33 mouse cellular contexts compared by ENCODE assay signal in the genomic region with DNA sequence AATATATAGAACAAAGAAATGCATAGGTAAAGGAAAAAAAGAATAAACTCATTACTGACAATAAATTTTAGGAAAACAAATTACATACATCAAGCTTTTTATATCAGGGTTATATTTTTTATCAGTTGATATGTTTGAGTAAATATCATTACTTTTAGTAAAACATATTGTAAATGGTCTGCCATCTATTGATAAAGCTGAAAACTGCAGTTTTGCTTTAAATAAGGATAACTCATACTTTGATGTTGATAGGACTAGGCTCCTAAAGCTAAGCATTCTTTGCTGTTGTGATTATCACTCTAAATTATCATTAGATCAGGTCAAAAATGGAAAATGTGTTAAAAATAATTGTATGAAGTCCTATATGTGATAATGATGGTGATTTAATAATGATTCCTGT.
DNase-seq lines count a peak whose midpoint lies in the region; ATAC-seq lines count a peak whose summit lies in the region.
"Had no signal": no experiment of that assay in that cellular context is flagged by ENCODE, and none has a peak within 500 bp of the region (broad histone marks: within the 10 kb centered on the region; RNA-seq: fewer than 3 reads in every experiment).

No protein-coding gene starts in this region.

- H3K4me3 ChIP-seq in hindbrain, embryonic 14.5 days (replicated peaks; ENCODE audit: low read length) = no peak overlapping the region
- H3K4me3 ChIP-seq in hindbrain, embryonic 10.5 days = no peak overlapping the region
- H3K4me3 ChIP-seq in midbrain, embryonic 11.5 days (ENCODE audit: low read depth, low read length) = no peak overlapping the region
- H3K4me3 ChIP-seq in midbrain, embryonic 13.5 days (replicated peaks) = no peak overlapping the region
- H3K4me3 ChIP-seq: embryonic facial prominence, embryonic 15.5 days; forebrain, embryonic 15.5 days; gastrocnemius, adult 2 months; heart, embryonic 13.5 days; liver, embryonic 12.5 days; neural tube, embryonic 15.5 days; stomach, embryonic 15.5 days had no signal

- no peaks in the 10 kb centered on the region for H3K27me3 ChIP-seq in hindbrain, embryonic 14.5 days (ENCODE audit: control insufficient read depth, insufficient read depth, low read length)
- no peaks in the 10 kb centered on the region for H3K27me3 ChIP-seq in hindbrain, embryonic 10.5 days (ENCODE audit: insufficient read depth, poor library complexity, severe bottlenecking)
- H3K27me3 ChIP-seq in midbrain, embryonic 11.5 days (ENCODE audit: control insufficient read depth, insufficient read depth, low read length) = no peaks in the 10 kb centered on the region
- no peaks in the 10 kb centered on the region for H3K27me3 ChIP-seq in midbrain, embryonic 13.5 days
- H3K27me3 ChIP-seq: embryonic facial prominence, embryonic 15.5 days; forebrain, embryonic 15.5 days; heart, embryonic 13.5 days; liver, embryonic 12.5 days; neural tube, embryonic 15.5 days; stomach, embryonic 15.5 days had no signal

- no peaks in the 10 kb centered on the region for H3K4me1 ChIP-seq in hindbrain, embryonic 14.5 days (replicated peaks; ENCODE audit: control insufficient read depth, insufficient read depth, low read length)
- H3K4me1 ChIP-seq in hindbrain, embryonic 10.5 days (replicated peaks) = no peaks in the 10 kb centered on the region
- no peaks in the 10 kb centered on the region for H3K4me1 ChIP-seq in midbrain, embryonic 11.5 days (ENCODE audit: control insufficient read depth, insufficient read depth, low read length)
- H3K4me1 ChIP-seq in midbrain, embryonic 13.5 days (replicated peaks) = no peaks in the 10 kb centered on the region
- H3K4me1 ChIP-seq: embryonic facial prominence, embryonic 15.5 days; forebrain, embryonic 15.5 days; heart, embryonic 13.5 days; liver, embryonic 12.5 days; neural tube, embryonic 15.5 days; stomach, embryonic 15.5 days had no signal

- H3K27ac ChIP-seq in hindbrain, embryonic 14.5 days = no peak overlapping the region
- H3K27ac ChIP-seq in hindbrain, embryonic 10.5 days = no peak overlapping the region
- H3K27ac ChIP-seq in midbrain, embryonic 11.5 days (ENCODE audit: low read depth, low read length) = no peak overlapping the region
- H3K27ac ChIP-seq in midbrain, embryonic 13.5 days = no peak overlapping the region
- H3K27ac ChIP-seq: embryonic facial prominence, embryonic 15.5 days; forebrain, embryonic 15.5 days; gastrocnemius, adult 2 months; heart, embryonic 13.5 days; liver, embryonic 12.5 days; macrophage; neural tube, embryonic 15.5 days; stomach, embryonic 15.5 days had no signal

- no peak for ATAC-seq in hindbrain, embryonic 14.5 days (ENCODE audit: low FRiP score)
- ATAC-seq in midbrain, embryonic 11.5 days (ENCODE audit: low FRiP score) = no peak
- no peak for ATAC-seq in midbrain, embryonic 13.5 days
- ATAC-seq: activated CD4-positive, CD25-positive, alpha-beta regulatory T cell, adult 4 months; CD4-positive, CD25-positive, alpha-beta regulatory T cell, adult 4 months; forebrain, embryonic 15.5 days; intestine, embryonic 16.5 days; liver, embryonic 12.5 days; liver, postnatal 0 days; lung, postnatal 0 days had no signal

- H3K36me3 ChIP-seq in hindbrain, embryonic 14.5 days (replicated peaks; ENCODE audit: control insufficient read depth, insufficient read depth) = no peaks in the 10 kb centered on the region
- no peaks in the 10 kb centered on the region for H3K36me3 ChIP-seq in hindbrain, embryonic 10.5 days
- H3K36me3 ChIP-seq in midbrain, embryonic 11.5 days (ENCODE audit: control insufficient read depth, insufficient read depth, low read length) = no peaks in the 10 kb centered on the region
- no peaks in the 10 kb centered on the region for H3K36me3 ChIP-seq in midbrain, embryonic 13.5 days
- H3K36me3 ChIP-seq: embryonic facial prominence, embryonic 15.5 days; forebrain, embryonic 15.5 days; heart, embryonic 13.5 days; liver, embryonic 12.5 days; neural tube, embryonic 15.5 days; stomach, embryonic 15.5 days had no signal

- H3K9ac ChIP-seq in hindbrain, embryonic 14.5 days = no peak overlapping the region
- no peak overlapping the region for H3K9ac ChIP-seq in midbrain, embryonic 11.5 days (ENCODE audit: low read length)
- H3K9ac ChIP-seq in midbrain, embryonic 13.5 days (replicated peaks) = no peak overlapping the region
- H3K9ac ChIP-seq: embryonic facial prominence, embryonic 15.5 days; forebrain, embryonic 15.5 days; heart, embryonic 13.5 days; liver, embryonic 12.5 days; liver, postnatal 0 days; neural tube, embryonic 15.5 days; stomach, embryonic 15.5 days had no signal

- H3K4me2 ChIP-seq in hindbrain, embryonic 14.5 days (replicated peaks) = no peak overlapping the region
- no peak overlapping the region for H3K4me2 ChIP-seq in midbrain, embryonic 11.5 days
- H3K4me2 ChIP-seq in midbrain, embryonic 13.5 days (replicated peaks) = no peak overlapping the region
- H3K4me2 ChIP-seq: embryonic facial prominence, embryonic 15.5 days; forebrain, embryonic 15.5 days; heart, embryonic 13.5 days; liver, embryonic 12.5 days; neural tube, embryonic 15.5 days; stomach, embryonic 15.5 days had no signal

- no peaks in the 10 kb centered on the region for H3K9me3 ChIP-seq in hindbrain, embryonic 14.5 days (ENCODE audit: control insufficient read depth, low read length)
- no peaks in the 10 kb centered on the region for H3K9me3 ChIP-seq in hindbrain, embryonic 10.5 days
- H3K9me3 ChIP-seq in midbrain, embryonic 11.5 days (ENCODE audit: control insufficient read depth, low read length) = no peaks in the 10 kb centered on the region
- H3K9me3 ChIP-seq in midbrain, embryonic 13.5 days = no peaks in the 10 kb centered on the region
- H3K9me3 ChIP-seq: embryonic facial prominence, embryonic 15.5 days; forebrain, embryonic 15.5 days; heart, embryonic 13.5 days; liver, embryonic 12.5 days; neural tube, embryonic 15.5 days; stomach, embryonic 15.5 days had no signal

- DNase-seq in cerebellum, adult 9-10 months = peak; percentile 13
- no peak for DNase-seq in cerebellum, adult 11 months
- peak; percentile 41 for DNase-seq in hindbrain, embryonic 14.5 days (ENCODE audit: low spot score)
- no peak for DNase-seq in hindbrain, embryonic 10.5 days (ENCODE audit: low spot score)
- peak; percentile 45 for DNase-seq in midbrain, embryonic 11.5 days (ENCODE audit: low spot score, missing footprints)
- DNase-seq in brain, adult 2 months (ENCODE audit: low read depth, low spot score) = peak; percentile 27
- no peak for DNase-seq in urinary bladder, adult 18-20 months (ENCODE audit: low spot score in 2 of 2)
- DNase-seq: adrenal gland, adult 2 months; adrenal gland, postnatal 36 days; cerebellum, adult 9-11 months; embryo, embryonic 11 days; gastrocnemius, adult 2 months; gastrocnemius, postnatal 36 days; heart, adult 18-20 months; heart, postnatal 10 days; kidney, adult 8-10 months; kidney, postnatal 10 days; left cerebral cortex, postnatal 4 days; liver, postnatal 0 days; right cerebral cortex, postnatal 25 days; thymus, postnatal 14 days had no signal

Comparison
In these comparisons a context has a peak if more than half of its experiments do, and no peak if none do; other contexts are left out.
1. DNase-seq: peak in cerebellum, adult 9-10 months (single experiment), hindbrain, embryonic 14.5 days (single experiment), midbrain, embryonic 11.5 days (single experiment) and brain, adult 2 months (single experiment); none in cerebellum, adult 11 months (single experiment), hindbrain, embryonic 10.5 days (single experiment) and urinary bladder, adult 18-20 months (0 of 2).